Mouse (Mus musculus): ENCODE results near the gene Rnf13. TPM values are rescaled to one million over a fixed set of nuclear protein-coding genes. Genes with fewer than 3 reads are reported as not detected.

The Rnf13 gene
- total and polyA plus RNA-seq, 2 experiments from 2014 or later: 47.8 to 81.5 TPM

DNA sequence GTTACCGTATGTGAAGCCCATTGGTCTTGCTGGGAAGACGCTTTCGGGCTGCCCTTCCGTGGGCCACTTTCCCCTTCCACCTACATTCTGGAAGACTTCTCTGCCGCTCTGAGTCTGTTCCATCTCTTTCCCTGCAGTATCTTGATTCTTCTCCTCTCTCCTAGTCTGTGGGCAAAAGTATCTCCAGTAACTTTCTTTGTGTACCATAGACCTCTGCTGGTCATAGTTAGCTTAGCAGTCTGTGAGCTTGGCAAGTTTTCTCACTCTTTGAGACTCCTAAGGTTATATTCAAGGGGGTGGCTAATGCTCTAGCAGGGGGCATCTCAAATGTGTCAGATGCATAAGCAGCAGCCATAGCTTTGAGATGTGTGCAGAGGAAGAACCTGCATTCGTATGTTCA lies 79.6 kb downstream of the Rnf13 start:
- DNase-seq (ENCODE audit: low spot score): peak; percentile 37
- H3K4me1 ChIP-seq (ENCODE audit: control insufficient read depth, insufficient read depth): no peaks in the 10 kb centered on the region
- WGBS: 74% methylated on average over 6 of the region's 6 CpGs

DNA sequence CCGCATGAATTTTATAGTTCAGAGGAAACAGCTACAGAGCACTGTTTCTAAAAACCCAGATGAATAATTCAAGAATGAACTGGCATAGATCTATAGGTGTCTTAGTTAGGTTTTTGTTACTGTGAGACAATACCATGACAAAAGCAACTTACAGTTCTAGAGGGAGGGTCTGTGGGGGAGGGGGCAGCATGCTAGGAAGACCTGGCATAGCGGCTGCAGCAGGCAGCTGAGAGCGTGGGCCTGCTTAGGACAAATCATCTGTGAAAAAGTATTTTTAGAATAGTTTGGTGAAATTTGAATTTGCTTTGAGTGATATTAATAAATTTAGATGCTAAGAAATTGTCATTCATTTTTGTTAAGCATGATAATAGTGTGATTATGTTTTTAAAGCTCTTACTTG lies 90.0 kb downstream of the Rnf13 start:
- H3K4me2 ChIP-seq (ENCODE audit: low read depth, low read length): no peak overlapping the region
- peaks cover 34% of the 10 kb centered on the region; the same call in 1 of the 2 replicates for H3K36me3 ChIP-seq (replicated peaks; ENCODE audit: control insufficient read depth, insufficient read depth, low read length)
- no peaks in the 10 kb centered on the region for H3K27me3 ChIP-seq (ENCODE audit: control insufficient read depth, insufficient read depth, low read length)
- H3K4me1 ChIP-seq (ENCODE audit: control insufficient read depth, insufficient read depth): no peaks in the 10 kb centered on the region
- H3K9ac ChIP-seq (replicated peaks; ENCODE audit: low read depth, low read length): no peak overlapping the region
- no peak for ATAC-seq (ENCODE audit: insufficient read depth, low read depth)
- H3K4me3 ChIP-seq (ENCODE audit: low read depth, low read length): no peak overlapping the region
- WGBS: 93% methylated on average over 3 of the region's 3 CpGs
- DNase-seq (ENCODE audit: low spot score): no peak
- no peak for TF ChIP-seq CTCF (IDR thresholded peaks at IDR 0.05; ENCODE audit: low read depth)
- no peaks in the 10 kb centered on the region for H3K9me3 ChIP-seq (replicated peaks; ENCODE audit: control insufficient read depth, low read length)
- no peak overlapping the region for H3K27ac ChIP-seq (ENCODE audit: low read depth)

More for the DNA sequence above, 79.6 kb downstream of the Rnf13 start:
- Histone ChIP-seq H3K36me3 (replicated peaks; ENCODE audit: control insufficient read depth, insufficient read depth, low read length) (peaks cover 4% of the 10 kb centered on the region; the same call in 1 of the 2 replicates), H3K27ac (ENCODE audit: low read depth) (no peak overlapping the region), H3K27me3 (ENCODE audit: control insufficient read depth, insufficient read depth, low read length) (no peaks in the 10 kb centered on the region), H3K9ac (replicated peaks; ENCODE audit: low read depth, low read length) (no peak overlapping the region), H3K4me2 (ENCODE audit: low read depth, low read length) (no peak overlapping the region), H3K9me3 (replicated peaks; ENCODE audit: control insufficient read depth, low read length) (no peaks in the 10 kb centered on the region), H3K4me3 (ENCODE audit: low read depth, low read length) (no peak overlapping the region)
- peak; percentile 51 for ATAC-seq (ENCODE audit: insufficient read depth, low read depth)
- TF ChIP-seq EP300 (IDR thresholded peaks at IDR 0.05; ENCODE audit: low read depth): no peak
- TF ChIP-seq CTCF (IDR thresholded peaks at IDR 0.05; ENCODE audit: low read depth): peak; percentile 68

DNA sequence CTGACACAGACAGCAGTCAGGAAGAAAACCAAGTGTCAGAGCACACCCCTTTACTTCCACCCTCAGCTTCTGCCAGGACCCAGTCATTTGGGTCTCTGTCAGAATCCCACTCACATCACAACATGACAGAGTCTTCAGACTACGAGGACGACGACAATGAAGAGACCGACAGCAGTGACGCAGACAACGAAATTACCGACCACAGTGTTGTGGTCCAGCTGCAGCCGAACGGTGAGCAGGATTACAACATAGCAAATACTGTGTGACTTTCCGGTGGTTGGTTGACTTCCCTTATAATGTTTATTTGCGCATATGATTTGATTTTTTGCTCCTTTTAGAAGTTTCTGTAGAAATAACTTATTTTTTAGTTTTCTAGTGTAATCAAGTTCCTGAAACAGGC lies 97.7 kb downstream of the Rnf13 start:
- Histone ChIP-seq H3K36me3 (replicated peaks; ENCODE audit: control insufficient read depth, insufficient read depth, low read length) (peaks cover 16% of the 10 kb centered on the region), H3K27ac (ENCODE audit: low read depth) (no peak overlapping the region), H3K9ac (replicated peaks; ENCODE audit: low read depth, low read length) (no peak overlapping the region), H3K4me3 (ENCODE audit: low read depth, low read length) (no peak overlapping the region), H3K4me1 (ENCODE audit: control insufficient read depth, insufficient read depth) (no peaks in the 10 kb centered on the region), H3K9me3 (replicated peaks; ENCODE audit: control insufficient read depth, low read length) (no peaks in the 10 kb centered on the region), H3K27me3 (ENCODE audit: control insufficient read depth, insufficient read depth, low read length) (no peaks in the 10 kb centered on the region), H3K4me2 (ENCODE audit: low read depth, low read length) (no peak overlapping the region)
- TF ChIP-seq CTCF (IDR thresholded peaks at IDR 0.05; ENCODE audit: low read depth) (no peak), EP300 (IDR thresholded peaks at IDR 0.05; ENCODE audit: low read depth) (no peak)
- DNase-seq (ENCODE audit: low spot score) (no peak), ATAC-seq (ENCODE audit: insufficient read depth, low read depth) (no peak)
- 86% methylated on average over 11 of the region's 11 CpGs for WGBS

DNA sequence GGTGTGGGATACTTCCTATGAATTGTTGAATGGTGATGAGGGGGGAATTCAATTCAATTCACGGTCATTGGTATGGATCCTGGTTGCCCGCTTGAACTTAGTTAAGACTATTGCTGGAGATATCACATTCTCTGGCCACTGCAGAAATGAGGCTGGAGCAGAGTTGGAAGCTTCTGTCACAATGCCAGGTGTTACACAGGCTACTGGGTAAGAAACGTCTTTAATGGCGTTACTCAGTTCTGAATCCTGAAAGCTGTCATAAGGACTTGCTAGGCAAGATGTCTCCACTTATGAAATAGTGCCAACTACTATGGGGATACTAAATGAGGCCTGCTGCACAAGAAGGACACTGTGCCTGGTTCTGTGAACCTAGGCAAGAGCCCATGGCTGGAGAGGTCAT lies 101.0 kb downstream of the Rnf13 start:
- H3K9me3 ChIP-seq (replicated peaks; ENCODE audit: control insufficient read depth, low read length): 0 out of 2 replicates have a peak, but pooled peaks cover 4% of the 10 kb centered on the region
- H3K27ac ChIP-seq (ENCODE audit: low read depth): no peak overlapping the region
- H3K9ac ChIP-seq (replicated peaks; ENCODE audit: low read depth, low read length): no peak overlapping the region
- H3K4me3 ChIP-seq (ENCODE audit: low read depth, low read length): no peak overlapping the region
- TF ChIP-seq EP300 (IDR thresholded peaks at IDR 0.05; ENCODE audit: low read depth) (no peak), CTCF (IDR thresholded peaks at IDR 0.05; ENCODE audit: low read depth) (no peak)
- H3K27me3 ChIP-seq (ENCODE audit: control insufficient read depth, insufficient read depth, low read length): no peaks in the 10 kb centered on the region
- ATAC-seq (ENCODE audit: insufficient read depth, low read depth) (no peak), DNase-seq (ENCODE audit: low spot score) (no peak)
- no peak overlapping the region for H3K4me2 ChIP-seq (ENCODE audit: low read depth, low read length)
- WGBS: 84% methylated on average over 4 of the region's 4 CpGs
- H3K36me3 ChIP-seq (replicated peaks; ENCODE audit: control insufficient read depth, insufficient read depth, low read length): peaks cover 27% of the 10 kb centered on the region
- no peaks in the 10 kb centered on the region for H3K4me1 ChIP-seq (ENCODE audit: control insufficient read depth, insufficient read depth)

DNA sequence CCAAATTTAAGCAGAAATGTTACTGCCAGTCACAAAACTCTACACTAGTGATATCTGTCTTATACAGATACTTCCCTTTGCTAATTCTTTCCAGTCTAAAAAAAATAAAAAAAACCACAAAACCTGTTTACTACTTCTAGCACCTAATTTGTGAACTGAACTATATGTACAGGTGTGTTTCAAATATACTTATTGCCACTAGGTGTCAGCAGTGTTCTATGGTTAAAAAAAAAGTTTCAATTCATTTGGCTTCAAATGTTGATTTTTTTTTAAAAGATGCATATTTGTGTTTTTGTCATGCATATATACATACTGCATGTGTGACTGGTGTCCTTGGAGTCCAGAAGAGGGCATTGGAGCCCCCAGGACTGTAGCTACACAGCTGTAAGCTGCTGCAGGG lies 107.9 kb downstream of the Rnf13 start:
- H3K36me3 ChIP-seq (replicated peaks; ENCODE audit: control insufficient read depth, insufficient read depth, low read length): peaks cover 20% of the 10 kb centered on the region
- no peak overlapping the region for H3K27ac ChIP-seq (ENCODE audit: low read depth)
- no peaks in the 10 kb centered on the region for H3K27me3 ChIP-seq (ENCODE audit: control insufficient read depth, insufficient read depth, low read length)
- no peak for ATAC-seq (ENCODE audit: insufficient read depth, low read depth)
- peak; percentile 27 for DNase-seq (ENCODE audit: low spot score)
- no peak for TF ChIP-seq EP300 (IDR thresholded peaks at IDR 0.05; ENCODE audit: low read depth)
- peak; percentile 52 for TF ChIP-seq CTCF (IDR thresholded peaks at IDR 0.05; ENCODE audit: low read depth)
- H3K4me1 ChIP-seq (ENCODE audit: control insufficient read depth, insufficient read depth): peaks cover 13% of the 10 kb centered on the region; the same call in 1 of the 2 replicates
- H3K9me3 ChIP-seq (replicated peaks; ENCODE audit: control insufficient read depth, low read length): 0 out of 2 replicates have a peak, but pooled peaks cover 4% of the 10 kb centered on the region
- H3K4me2 ChIP-seq (ENCODE audit: low read depth, low read length): no peak overlapping the region
- H3K4me3 ChIP-seq (ENCODE audit: low read depth, low read length): no peak overlapping the region
- no peak overlapping the region for H3K9ac ChIP-seq (replicated peaks; ENCODE audit: low read depth, low read length)

Data from heart, postnatal 0 days (tissue).